Mouse (Mus musculus): ENCODE measurements around the gene Wnt5b. TPM values are rescaled to one million over a fixed set of nuclear protein-coding genes. Genes with fewer than 3 reads are reported as not detected.

Wnt5b gene
- total and polyA plus RNA-seq, 3 experiments = 0.03 TPM; not detected in 2

GRCm38 (mm10) chr6:119412588-119412987 is 131.6 kb downstream of the Wnt5b start:
- Histone ChIP-seq H3K4me3 (ENCODE audit: low read depth, low read length) (no peak overlapping the region), H3K9me3 (replicated peaks) (no peaks in the 10 kb centered on the region), H3K4me1 (ENCODE audit: insufficient read depth, low read depth, low read length) (peaks cover 3% of the 10 kb centered on the region), H3K27me3 (ENCODE audit: insufficient read depth, low read length) (peaks cover 24% of the 10 kb centered on the region), H3K36me3 (replicated peaks) (no peaks in the 10 kb centered on the region)
- TF ChIP-seq TAL1 (conservative IDR thresholded peaks at IDR 0.05; ENCODE audit: low read depth, low read length) (no peak), CTCF (IDR thresholded peaks at IDR 0.05; ENCODE audit: low read depth, low read length) (no peak), POLR2AphosphoS5 (IDR thresholded peaks at IDR 0.05; ENCODE audit: insufficient replicate concordance, low read depth, low read length) (no peak), GATA2 (IDR thresholded peaks at IDR 0.05; ENCODE audit: borderline replicate concordance, low read depth, low read length) (no peak), GATA1 (IDR thresholded peaks at IDR 0.05; ENCODE audit: borderline replicate concordance, low read length) (no peak)
- DNase-seq (ENCODE audit: low spot score) = no peak
- ATAC-seq (ENCODE audit: extremely low read depth, insufficient number of reproducible peaks, low FRiP score, poor library complexity, severe bottlenecking) = no peak

DNA sequence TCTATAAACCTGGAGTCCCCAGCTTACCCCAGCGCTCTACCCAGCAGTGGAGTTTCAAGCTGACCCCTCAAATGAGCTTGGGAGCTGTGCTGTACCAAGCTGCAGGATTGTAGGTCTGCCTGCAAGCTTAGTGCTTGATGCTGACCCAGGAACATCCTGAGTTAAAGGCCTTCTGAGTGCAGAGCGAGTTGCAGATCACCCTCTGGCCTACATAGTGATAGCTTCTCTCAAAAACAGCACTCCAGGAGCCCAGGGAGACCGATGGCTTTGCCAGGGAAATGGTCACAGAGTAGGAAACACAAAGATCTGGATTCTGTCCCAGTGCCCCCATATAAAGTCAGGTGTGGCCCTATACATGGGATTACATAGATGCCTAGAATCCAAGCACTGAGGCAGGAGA is 132.6 kb downstream of the Wnt5b start:
- Histone ChIP-seq H3K36me3 (replicated peaks) (no peaks in the 10 kb centered on the region), H3K4me1 (ENCODE audit: insufficient read depth, low read depth, low read length) (no peaks in the 10 kb centered on the region), H3K9me3 (replicated peaks) (no peaks in the 10 kb centered on the region), H3K4me3 (ENCODE audit: low read depth, low read length) (no peak overlapping the region), H3K27me3 (ENCODE audit: insufficient read depth, low read length) (peaks cover 21% of the 10 kb centered on the region)
- DNase-seq (ENCODE audit: low spot score) (no peak), ATAC-seq (ENCODE audit: extremely low read depth, insufficient number of reproducible peaks, low FRiP score, poor library complexity, severe bottlenecking) (no peak)
- TF ChIP-seq GATA2 (IDR thresholded peaks at IDR 0.05; ENCODE audit: borderline replicate concordance, low read depth, low read length) (no peak), TAL1 (conservative IDR thresholded peaks at IDR 0.05; ENCODE audit: low read depth, low read length) (no peak), GATA1 (IDR thresholded peaks at IDR 0.05; ENCODE audit: borderline replicate concordance, low read length) (no peak), POLR2AphosphoS5 (IDR thresholded peaks at IDR 0.05; ENCODE audit: insufficient replicate concordance, low read depth, low read length) (no peak), CTCF (IDR thresholded peaks at IDR 0.05; ENCODE audit: low read depth, low read length) (no peak)

DNA sequence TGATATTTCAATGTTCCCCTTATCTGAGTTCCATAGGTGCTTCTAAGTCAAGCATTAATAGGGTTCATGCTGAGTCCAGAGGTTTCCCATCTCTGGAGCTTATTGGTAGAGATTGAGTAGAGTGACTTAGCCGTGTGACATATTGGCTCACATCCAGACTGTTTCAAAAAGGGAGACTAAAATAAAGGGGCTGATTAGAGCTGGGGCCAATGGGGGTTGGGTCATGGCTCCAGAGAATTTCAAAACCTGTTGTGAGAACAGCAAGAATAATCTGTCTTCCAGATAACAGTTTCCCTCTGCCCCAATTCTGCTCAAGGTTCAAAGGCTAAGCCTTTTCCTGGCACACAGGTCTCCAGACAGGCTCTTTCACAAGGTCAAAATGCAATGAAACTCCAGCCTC is 134.4 kb downstream of the Wnt5b start:
- Histone ChIP-seq H3K4me1 (ENCODE audit: insufficient read depth, low read depth, low read length) (no peaks in the 10 kb centered on the region), H3K36me3 (replicated peaks) (no peaks in the 10 kb centered on the region), H3K4me3 (ENCODE audit: low read depth, low read length) (no peak overlapping the region), H3K27me3 (ENCODE audit: insufficient read depth, low read length) (peaks cover 30% of the 10 kb centered on the region), H3K9me3 (replicated peaks) (no peaks in the 10 kb centered on the region)
- TF ChIP-seq TAL1 (conservative IDR thresholded peaks at IDR 0.05; ENCODE audit: low read depth, low read length) (no peak), GATA1 (IDR thresholded peaks at IDR 0.05; ENCODE audit: borderline replicate concordance, low read length) (no peak), CTCF (IDR thresholded peaks at IDR 0.05; ENCODE audit: low read depth, low read length) (no peak), GATA2 (IDR thresholded peaks at IDR 0.05; ENCODE audit: borderline replicate concordance, low read depth, low read length) (no peak), POLR2AphosphoS5 (IDR thresholded peaks at IDR 0.05; ENCODE audit: insufficient replicate concordance, low read depth, low read length) (no peak)
- DNase-seq (ENCODE audit: low spot score) (no peak), ATAC-seq (ENCODE audit: extremely low read depth, insufficient number of reproducible peaks, low FRiP score, poor library complexity, severe bottlenecking) (no peak)

- Histone ChIP-seq H3K36me3 (replicated peaks) (no peaks in the 10 kb centered on the region), H3K4me3 (ENCODE audit: low read depth, low read length) (no peak overlapping the region), H3K27me3 (ENCODE audit: insufficient read depth, low read length) (peaks cover 28% of the 10 kb centered on the region), H3K9me3 (replicated peaks) (no peaks in the 10 kb centered on the region), H3K4me1 (ENCODE audit: insufficient read depth, low read depth, low read length) (no peaks in the 10 kb centered on the region)
- ATAC-seq (ENCODE audit: extremely low read depth, insufficient number of reproducible peaks, low FRiP score, poor library complexity, severe bottlenecking) (no peak), DNase-seq (ENCODE audit: low spot score) (no peak)
- no peak for TF ChIP-seq CTCF (IDR thresholded peaks at IDR 0.05; ENCODE audit: low read depth, low read length)
Measured at GRCm38 (mm10) chr6:119408582-119408981, 135.6 kb downstream of the Wnt5b start.

- Histone ChIP-seq H3K36me3 (replicated peaks) (no peaks in the 10 kb centered on the region), H3K27me3 (ENCODE audit: insufficient read depth, low read length) (peaks cover 25% of the 10 kb centered on the region), H3K4me3 (ENCODE audit: low read depth, low read length) (no peak overlapping the region), H3K4me1 (ENCODE audit: insufficient read depth, low read depth, low read length) (peaks cover 2% of the 10 kb centered on the region; the same call in 1 of the 2 replicates), H3K9me3 (replicated peaks) (no peaks in the 10 kb centered on the region)
- DNase-seq (ENCODE audit: low spot score) = no peak
- TF ChIP-seq TAL1 (conservative IDR thresholded peaks at IDR 0.05; ENCODE audit: low read depth, low read length) (no peak), POLR2AphosphoS5 (IDR thresholded peaks at IDR 0.05; ENCODE audit: insufficient replicate concordance, low read depth, low read length) (no peak), GATA2 (IDR thresholded peaks at IDR 0.05; ENCODE audit: borderline replicate concordance, low read depth, low read length) (no peak), GATA1 (IDR thresholded peaks at IDR 0.05; ENCODE audit: borderline replicate concordance, low read length) (no peak), CTCF (IDR thresholded peaks at IDR 0.05; ENCODE audit: low read depth, low read length) (no peak)
- no peak for ATAC-seq (ENCODE audit: extremely low read depth, insufficient number of reproducible peaks, low FRiP score, poor library complexity, severe bottlenecking)
Measured at GRCm38 (mm10) chr6:119407818-119408217, 136.3 kb downstream of the Wnt5b start.

DNA sequence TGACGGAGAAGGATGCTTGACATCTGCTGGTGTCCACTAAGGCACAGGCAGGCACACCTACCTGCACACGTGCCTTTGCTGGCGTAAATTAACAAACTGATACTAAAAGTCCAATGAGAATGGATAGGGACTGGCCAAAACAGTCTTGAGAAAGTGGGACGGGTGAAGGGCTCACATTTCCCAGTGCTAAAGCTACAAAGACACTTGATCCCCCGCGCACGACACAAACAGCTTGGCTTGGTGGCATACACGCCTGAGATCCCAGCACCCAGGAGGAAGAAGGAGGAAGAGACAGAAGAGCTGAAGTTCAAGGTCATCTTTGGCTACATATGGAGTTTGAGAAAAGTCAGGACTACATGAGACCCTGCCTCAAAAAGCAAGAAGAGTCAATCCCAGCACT is 137.6 kb downstream of the Wnt5b start:
- Histone ChIP-seq H3K36me3 (replicated peaks) (no peaks in the 10 kb centered on the region), H3K4me1 (ENCODE audit: insufficient read depth, low read depth, low read length) (peaks cover 10% of the 10 kb centered on the region), H3K4me3 (ENCODE audit: low read depth, low read length) (no peak overlapping the region), H3K27me3 (ENCODE audit: insufficient read depth, low read length) (peaks cover 26% of the 10 kb centered on the region), H3K9me3 (replicated peaks) (no peaks in the 10 kb centered on the region)
- DNase-seq (ENCODE audit: low spot score) = no peak
- no peak for TF ChIP-seq TAL1 (conservative IDR thresholded peaks at IDR 0.05; ENCODE audit: low read depth, low read length)
- no peak for TF ChIP-seq POLR2AphosphoS5 (IDR thresholded peaks at IDR 0.05; ENCODE audit: insufficient replicate concordance, low read depth, low read length)
- no peak for TF ChIP-seq CTCF (IDR thresholded peaks at IDR 0.05; ENCODE audit: low read depth, low read length)
- TF ChIP-seq GATA1 (IDR thresholded peaks at IDR 0.05; ENCODE audit: borderline replicate concordance, low read length) = no peak
- no peak for TF ChIP-seq GATA2 (IDR thresholded peaks at IDR 0.05; ENCODE audit: borderline replicate concordance, low read depth, low read length)
- ATAC-seq (ENCODE audit: extremely low read depth, insufficient number of reproducible peaks, low FRiP score, poor library complexity, severe bottlenecking) = no peak

- Histone ChIP-seq H3K27me3 (ENCODE audit: insufficient read depth, low read length) (peaks cover 22% of the 10 kb centered on the region), H3K9me3 (replicated peaks) (no peaks in the 10 kb centered on the region), H3K4me1 (ENCODE audit: insufficient read depth, low read depth, low read length) (peaks cover 12% of the 10 kb centered on the region), H3K4me3 (ENCODE audit: low read depth, low read length) (no peak overlapping the region), H3K36me3 (replicated peaks) (no peaks in the 10 kb centered on the region)
- no peak for TF ChIP-seq POLR2AphosphoS5 (IDR thresholded peaks at IDR 0.05; ENCODE audit: insufficient replicate concordance, low read depth, low read length)
- no peak for TF ChIP-seq GATA1 (IDR thresholded peaks at IDR 0.05; ENCODE audit: borderline replicate concordance, low read length)
- no peak for TF ChIP-seq GATA2 (IDR thresholded peaks at IDR 0.05; ENCODE audit: borderline replicate concordance, low read depth, low read length)
- no peak for TF ChIP-seq CTCF (IDR thresholded peaks at IDR 0.05; ENCODE audit: low read depth, low read length)
- TF ChIP-seq TAL1 (conservative IDR thresholded peaks at IDR 0.05; ENCODE audit: low read depth, low read length) = no peak
- DNase-seq (ENCODE audit: low spot score) (no peak), ATAC-seq (ENCODE audit: extremely low read depth, insufficient number of reproducible peaks, low FRiP score, poor library complexity, severe bottlenecking) (no peak)
Measured at GRCm38 (mm10) chr6:119405310-119405709, 138.8 kb downstream of the Wnt5b start.

All from G1E (cell line).